Mouse (Mus musculus) liver, embryonic 14.5 days (tissue): ENCODE measurements around the gene Dnmt3a. TPM values are rescaled to one million over a fixed set of nuclear protein-coding genes. Genes with fewer than 3 reads are reported as not detected.

Experiments used
- ATAC-seq: fragments of 200-750 bp; cut with Nextera tagmentation; 2 replicates; pipeline ENCODE4 v1.8.0; 2017; ENCODE audit warnings: moderate number of reproducible peaks, mild to moderate bottlenecking, moderate library complexity; ENCODE audit not compliant: insufficient read depth
- DNase-seq, 3 experiments: peaks; one replicate each; pipeline ENCODE4 v3.0.0-alpha.2; 2012 to 2013; ENCODE audit warnings: low read depth in 3 of 3, low spot score in 3 of 3
- H3K27ac ChIP-seq: fragments of 300-500 bp; sonication (generic); 2 replicates; pipeline ENCODE4 v1.5.1; 2014; ENCODE audit warnings: moderate library complexity, mild to moderate bottlenecking, control low read depth, inconsistent platforms
- H3K27me3 ChIP-seq: fragments of 300-500 bp; sonication (generic); 2 replicates; pipeline ENCODE4 v1.6.1; 2014; ENCODE audit warnings: mild to moderate bottlenecking, low read length, moderate library complexity; ENCODE audit not compliant: control insufficient read depth, insufficient read depth
- H3K36me3 ChIP-seq: fragments of 300-500 bp; sonication (generic); replicated peaks from 2 replicates; pipeline ENCODE4 v1.6.1; 2014; ENCODE audit warnings: low read depth; ENCODE audit not compliant: control insufficient read depth, insufficient read depth
- H3K4me1 ChIP-seq, 2 experiments: fragments of 200-500 bp in 1 of 2; fragments of 300-500 bp in 1 of 2; sonication (generic) in 1 of 2; replicated peaks; 2 replicates each; pipeline ENCODE4 v1.6.1; 2012 to 2014; ENCODE audit warnings: antibody characterized with exemption in 1 of 2, inconsistent platforms in 1 of 2, low read length in 1 of 2; ENCODE audit not compliant: control insufficient read depth in 2 of 2, insufficient read depth in 2 of 2
- H3K4me2 ChIP-seq: fragments of 300-500 bp; sonication (generic); 2 replicates; pipeline ENCODE4 v1.6.1; 2014; ENCODE audit warnings: low read depth, mild to moderate bottlenecking, control low read depth, moderate library complexity
- H3K4me3 ChIP-seq, 2 experiments: fragments of 200-500 bp in 1 of 2; fragments of 300-500 bp in 1 of 2; sonication (generic) in 1 of 2; 2 replicates each; pipeline ENCODE4 v1.5.1; 2012 to 2014; ENCODE audit warnings: low read depth in 2 of 2, low read length in 2 of 2, mild to moderate bottlenecking in 2 of 2, control low read depth in 1 of 2, inconsistent platforms in 1 of 2, moderate library complexity in 1 of 2; ENCODE audit not compliant: insufficient read depth in 1 of 2
- H3K9ac ChIP-seq: fragments of 300-500 bp; sonication (generic); replicated peaks from 2 replicates; pipeline ENCODE4 v1.6.1; 2014; ENCODE audit warnings: mild to moderate bottlenecking, control low read depth, moderate library complexity
- H3K9me3 ChIP-seq: fragments of 300-500 bp; sonication (generic); 2 replicates; pipeline ENCODE4 v1.6.1; 2016; ENCODE audit warnings: low read length, mixed read lengths; ENCODE audit not compliant: control insufficient read depth
- CTCF ChIP-seq: IDR thresholded peaks from 2 replicates; pipeline ENCODE4 v1.5.1; 2016; ENCODE audit warnings: antibody characterized with exemption, low read depth, control low read depth
- EP300 ChIP-seq: IDR thresholded peaks from 2 replicates; pipeline ENCODE4 v1.6.1; 2016; ENCODE audit warnings: antibody characterized with exemption, low read depth
- WGBS: fragments of 180-500 bp; shearing (Covaris S2); extraction: QIAGEN DNeasy Blood & Tissue Kit; methylation state at CpG from one replicate; pipeline ENCODE4 v1.1.7; 2014; ENCODE audit not compliant: insufficient replicate concordance; 5-methylcytosine and 5-hydroxymethylcytosine counted together
- polyA plus RNA-seq, 2 experiments: library from polyadenylated mRNA; depleted of rRNA in 1 of 2; stranded (reverse) in 1 of 2; unstranded in 1 of 2; fragments of >200 nt; fragmentation: Nextera tagmentation in 1 of 2; extraction: Ambion mirVana in 1 of 2; gene quantifications; 2 replicates each; pipeline versions ENCODE4 v1.2.1 to v1.2.3; 2012 to 2014

Gene Dnmt3a
- polyA plus RNA-seq, 2 experiments = 5.3 to 12.8 TPM

GRCm38 (mm10) chr12:3771080-3771479 lies 34.7 kb upstream of the Dnmt3a start:
- no peak for ATAC-seq
- Histone ChIP-seq H3K27ac (no peak overlapping the region), H3K9me3 (no peaks in the 10 kb centered on the region), H3K4me2 (no peak overlapping the region), H3K4me3 (no peak overlapping the region), H3K36me3 (no peaks in the 10 kb centered on the region), H3K27me3 (no peaks in the 10 kb centered on the region), H3K4me1 (no peaks in the 10 kb centered on the region), H3K9ac (no peak overlapping the region)
- no peak for DNase-seq
- 54% methylated on average over 2 of the region's 2 CpGs for WGBS
- TF ChIP-seq CTCF (no peak), EP300 (no peak)

GRCm38 (mm10) chr12:3773643-3774042 lies 32.2 kb upstream of the Dnmt3a start:
- DNase-seq (no peak), ATAC-seq (no peak)
- Histone ChIP-seq H3K4me2 (no peak overlapping the region), H3K27ac (no peak overlapping the region), H3K9ac (no peak overlapping the region), H3K4me1 (peaks cover 0 to 6% of the 10 kb centered on the region in 2 experiments; a peak in 3 of 4 replicates), H3K9me3 (no peaks in the 10 kb centered on the region), H3K27me3 (no peaks in the 10 kb centered on the region), H3K36me3 (no peaks in the 10 kb centered on the region), H3K4me3 (no peak overlapping the region)
- TF ChIP-seq EP300 = no peak
- TF ChIP-seq CTCF = no peak
- 58% methylated on average over 3 of the region's 3 CpGs for WGBS

DNA sequence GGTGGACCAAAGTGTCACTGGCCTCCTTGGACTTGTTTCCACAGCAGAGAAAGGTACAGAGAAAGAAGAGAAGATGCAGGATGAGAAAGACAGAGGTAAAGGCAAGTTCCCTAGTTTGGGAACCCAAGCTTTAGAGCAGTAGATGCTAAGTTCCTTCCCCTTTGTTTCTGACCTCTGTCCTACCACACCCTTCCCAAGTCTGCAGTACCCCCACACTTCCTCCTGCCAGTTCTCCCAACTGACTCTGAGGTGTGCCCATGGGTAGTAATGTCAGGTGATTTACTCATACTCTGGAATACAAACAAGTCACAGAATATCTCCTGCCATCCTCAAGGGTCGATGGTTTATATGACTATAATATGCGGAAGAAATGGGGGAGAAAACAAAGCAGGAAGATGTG lies 29.8 kb upstream of the Dnmt3a start:
- H3K27ac ChIP-seq = no peak overlapping the region
- H3K9me3 ChIP-seq = no peaks in the 10 kb centered on the region
- H3K4me3 ChIP-seq = no peak overlapping the region
- H3K27me3 ChIP-seq = no peaks in the 10 kb centered on the region
- H3K9ac ChIP-seq = no peak overlapping the region
- H3K36me3 ChIP-seq = no peaks in the 10 kb centered on the region
- no peak for TF ChIP-seq EP300
- no peak for TF ChIP-seq CTCF
- ATAC-seq (no peak), DNase-seq (no peak)
- no peak overlapping the region for H3K4me2 ChIP-seq
- WGBS = 58% methylated on average over 2 of the region's 2 CpGs
- peaks cover 0 to 12% of the 10 kb centered on the region in 2 experiments; a peak in 3 of 4 replicates for H3K4me1 ChIP-seq

GRCm38 (mm10) chr12:3777682-3778081 lies 28.1 kb upstream of the Dnmt3a start:
- TF ChIP-seq EP300 (no peak), CTCF (no peak)
- Histone ChIP-seq H3K9ac (no peak overlapping the region), H3K9me3 (no peaks in the 10 kb centered on the region), H3K4me1 (peaks cover 0 to 15% of the 10 kb centered on the region in 2 experiments; a peak in 3 of 4 replicates), H3K36me3 (no peaks in the 10 kb centered on the region), H3K4me3 (no peak overlapping the region), H3K4me2 (no peak overlapping the region), H3K27ac (no peak overlapping the region), H3K27me3 (no peaks in the 10 kb centered on the region)
- DNase-seq (no peak), ATAC-seq (no peak)
- WGBS = 60% methylated on average over 5 of the region's 5 CpGs

GRCm38 (mm10) chr12:3778286-3778685 lies 27.5 kb upstream of the Dnmt3a start:
- Histone ChIP-seq H3K9ac (no peak overlapping the region), H3K27ac (no peak overlapping the region), H3K27me3 (no peaks in the 10 kb centered on the region), H3K4me2 (no peak overlapping the region), H3K4me1 (peaks cover 0 to 15% of the 10 kb centered on the region in 2 experiments; a peak in 3 of 4 replicates), H3K36me3 (no peaks in the 10 kb centered on the region), H3K4me3 (no peak overlapping the region), H3K9me3 (no peaks in the 10 kb centered on the region)
- WGBS = 50% methylated on average over 6 of the region's 6 CpGs
- ATAC-seq = no peak
- no peak for TF ChIP-seq CTCF
- no peak for TF ChIP-seq EP300
- DNase-seq = no peak
